Mouse (Mus musculus): ENCODE measurements around the gene Dnah12.

Dnah12 gene

DNA sequence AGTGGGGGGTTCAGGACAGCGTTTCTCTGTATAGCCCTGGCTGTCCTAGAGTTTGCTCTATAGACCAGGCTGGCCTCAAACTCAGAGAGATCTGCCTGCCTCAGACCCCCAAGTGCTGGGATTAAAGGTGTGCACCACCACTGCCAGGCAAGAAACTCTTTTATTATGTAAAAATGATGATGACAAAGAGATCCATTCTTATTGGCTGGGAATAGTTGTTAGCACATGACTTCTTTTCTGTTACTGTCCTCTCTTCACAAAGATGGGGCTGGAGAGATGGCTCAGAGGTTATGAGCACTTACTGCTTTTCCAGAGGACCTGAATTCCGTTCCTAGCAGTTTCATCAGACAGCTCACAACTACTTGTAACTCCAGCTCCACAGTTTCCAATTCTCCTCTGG is 186.9 kb downstream of the Dnah12 start:
- peak; percentile 67 for DNase-seq (ENCODE audit: low read depth, low spot score)

- no peak for DNase-seq (ENCODE audit: low read depth, low spot score)
Measured at GRCm38 (mm10) chr14:26881700-26882099, 188.6 kb downstream of the Dnah12 start.

GRCm38 (mm10) chr14:26887244-26887643 is 194.2 kb downstream of the Dnah12 start:
- DNase-seq (ENCODE audit: low read depth, low spot score), result no peak

DNA sequence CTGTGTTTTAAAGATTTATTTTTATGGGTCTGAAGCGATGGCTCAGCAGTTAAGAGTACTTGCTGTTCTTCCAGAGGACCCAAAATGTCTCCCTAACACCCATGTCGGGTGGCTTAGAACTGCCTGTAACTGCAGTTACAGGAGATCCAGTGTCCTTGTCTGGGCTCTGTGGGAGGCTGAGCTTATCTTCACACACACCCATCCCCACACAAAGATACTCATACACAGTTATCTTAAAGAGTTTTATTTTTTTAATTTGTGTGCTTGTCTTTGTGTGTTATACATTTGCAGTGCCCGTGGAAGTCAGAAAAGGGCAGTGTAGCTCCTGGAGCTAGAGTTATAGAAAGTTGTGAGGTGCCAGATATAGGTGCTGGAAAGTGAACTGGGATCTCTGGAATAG is 197.7 kb downstream of the Dnah12 start:
- no peak for DNase-seq (ENCODE audit: low read depth, low spot score)

DNA sequence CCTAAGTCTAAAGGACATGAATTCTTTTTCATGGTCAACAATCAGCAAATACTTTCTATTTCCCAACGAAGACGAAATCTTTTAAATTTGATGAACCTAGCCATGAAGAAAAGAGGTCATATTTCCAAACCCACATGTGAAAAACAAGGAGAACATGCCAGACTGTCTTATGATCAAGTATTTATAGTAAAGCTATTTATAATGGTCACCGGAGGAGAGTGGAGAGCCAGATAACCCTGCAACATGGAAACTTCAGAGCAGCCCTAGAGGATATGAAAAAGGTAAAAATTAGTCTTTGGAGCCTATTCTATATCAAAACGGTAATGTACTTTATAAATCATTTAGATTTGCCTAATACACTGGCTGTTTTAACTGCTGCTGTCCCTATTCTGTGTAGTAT is 201.3 kb downstream of the Dnah12 start, which contains the start of gene Asb14:
Asb14 (plus strand) TSS at position 166 of the 400 bp plus-strand sequence.
- no peak for DNase-seq (ENCODE audit: low read depth, low spot score)

DNA sequence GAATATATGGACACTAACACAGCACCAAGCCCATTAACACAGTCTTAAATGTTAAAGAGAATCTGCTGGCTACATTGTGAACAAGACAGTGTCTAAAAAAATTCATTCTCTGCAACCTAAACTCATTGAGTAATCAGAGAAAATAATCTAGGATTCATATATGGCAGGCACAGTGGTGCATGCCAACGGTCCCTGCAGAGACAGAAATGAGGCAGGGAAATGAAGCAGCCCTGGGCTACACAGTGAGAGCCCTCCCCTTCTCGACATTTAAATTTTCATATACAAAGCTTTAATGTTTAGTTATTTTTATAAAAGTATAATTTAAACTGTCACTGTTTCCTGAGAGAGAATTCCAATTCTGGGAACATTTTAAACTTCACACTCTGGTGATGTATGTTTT is 206.4 kb downstream of the Dnah12 start:
- DNase-seq (ENCODE audit: low read depth, low spot score), result no peak

DNA sequence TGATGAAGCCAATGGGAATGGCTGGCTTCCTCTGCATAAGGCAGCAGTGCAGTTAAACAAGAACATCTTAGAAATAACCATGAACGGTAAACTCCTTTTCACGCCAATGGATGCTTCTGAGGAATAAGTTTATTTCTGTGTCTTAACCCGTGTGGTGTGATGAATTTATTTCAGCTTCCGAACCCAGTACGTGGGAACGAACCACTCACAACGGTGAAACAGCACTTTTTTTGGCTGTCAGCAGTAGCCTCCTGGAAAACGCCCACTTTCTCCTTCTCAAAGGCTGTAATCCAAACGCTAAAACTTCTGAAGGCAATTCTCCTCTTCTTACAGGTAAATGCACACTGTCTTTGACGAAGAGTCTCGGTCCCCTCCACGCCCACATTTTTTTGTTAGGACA is 207.8 kb downstream of the Dnah12 start:
- DNase-seq (ENCODE audit: low read depth, low spot score), result no peak

GRCm38 (mm10) chr14:26907401-26907800 is 214.3 kb downstream of the Dnah12 start:
- DNase-seq (ENCODE audit: low read depth, low spot score), result no peak

- peak; percentile 58 for DNase-seq (ENCODE audit: low read depth, low spot score)
Measured at GRCm38 (mm10) chr14:26910461-26910860, 217.4 kb downstream of the Dnah12 start.

GRCm38 (mm10) chr14:26911201-26911600 is 218.1 kb downstream of the Dnah12 start:
- DNase-seq (ENCODE audit: low read depth, low spot score), result no peak

GRCm38 (mm10) chr14:26911826-26912225 is 218.8 kb downstream of the Dnah12 start:
- DNase-seq (ENCODE audit: low read depth, low spot score), result no peak

GRCm38 (mm10) chr14:26913681-26914268 is 220.7 kb downstream of the Dnah12 start:
- DNase-seq (ENCODE audit: low read depth, low spot score), result no peak

DNA sequence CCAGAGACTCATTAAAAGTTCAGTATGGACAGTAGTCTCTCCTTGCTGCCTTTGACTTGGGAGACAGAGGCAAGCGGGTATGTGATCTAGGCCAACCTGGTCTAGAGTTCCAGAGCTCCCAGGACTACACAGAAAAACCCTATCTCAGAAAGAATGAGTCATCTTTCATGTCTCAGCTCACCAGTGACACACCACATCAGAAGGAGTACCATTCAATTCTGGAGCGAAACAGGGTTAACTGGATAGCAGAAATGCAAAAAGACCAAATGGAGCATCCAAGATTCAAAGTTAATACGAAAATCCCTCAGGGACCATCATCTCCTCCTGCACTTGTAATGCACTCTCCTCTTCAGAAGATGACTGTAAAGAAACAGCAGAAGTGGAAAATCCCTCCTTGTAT is 226.2 kb downstream of the Dnah12 start:
- DNase-seq (ENCODE audit: low read depth, low spot score), result no peak

DNA sequence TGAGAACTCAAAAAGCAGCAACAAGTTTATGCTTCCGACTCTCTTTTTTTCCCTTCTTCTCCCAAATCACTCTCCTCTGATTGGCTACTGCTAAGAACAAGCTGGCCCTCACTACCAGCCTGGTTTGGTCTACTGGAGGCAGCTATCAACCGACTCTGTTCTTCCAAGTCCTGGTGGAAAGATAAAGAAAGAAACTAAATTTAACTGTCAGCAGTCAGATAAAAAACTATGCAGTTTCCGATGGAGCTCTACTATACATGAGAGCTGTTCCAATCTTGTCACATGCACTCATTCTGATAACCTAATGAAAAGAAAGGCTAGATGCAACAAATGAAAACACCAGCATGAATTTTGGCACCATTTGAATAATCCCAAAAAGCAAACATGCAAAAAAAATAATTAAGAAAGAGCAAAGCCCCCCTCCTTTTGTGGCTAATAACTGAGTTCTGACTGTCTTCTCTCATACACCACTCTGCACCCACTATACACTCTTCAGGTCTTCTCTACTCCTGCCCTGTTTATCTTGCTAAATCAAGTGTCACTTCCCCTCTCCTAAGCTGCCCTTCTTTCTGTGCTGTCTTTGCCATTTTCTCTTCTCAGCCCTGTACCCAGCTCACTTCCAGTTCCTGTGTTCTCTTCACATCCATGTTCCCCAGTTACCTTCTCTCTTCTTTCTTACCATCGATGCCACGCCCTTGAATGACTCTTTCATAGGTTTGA is 230.8 kb downstream of the Dnah12 start:
- DNase-seq (ENCODE audit: low read depth, low spot score), result no peak

GRCm38 (mm10) chr14:26934891-26935290 is 241.8 kb downstream of the Dnah12 start:
- DNase-seq (ENCODE audit: low read depth, low spot score), result no peak

DNA sequence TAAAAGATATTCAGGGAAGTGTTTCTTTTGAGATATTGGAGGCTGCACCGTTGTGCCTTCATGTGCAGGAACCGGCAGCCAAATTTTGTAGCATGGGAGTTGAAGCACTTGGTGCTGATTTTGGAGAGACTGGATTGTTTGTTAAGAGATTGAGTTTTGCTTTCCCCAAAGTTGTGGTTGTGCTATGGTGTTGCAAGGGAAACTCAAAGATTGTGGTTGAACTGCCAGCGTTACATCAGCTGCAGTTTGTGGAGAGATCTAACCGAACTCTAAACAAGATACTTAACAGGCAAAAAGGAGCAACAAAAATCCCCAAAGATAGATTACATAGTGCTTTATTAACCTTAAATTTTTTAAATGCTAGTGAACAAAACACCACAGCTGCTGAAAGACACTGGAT is 242.5 kb downstream of the Dnah12 start:
- no peak for DNase-seq (ENCODE audit: low read depth, low spot score)
